Mouse (Mus musculus) brain, embryonic 18.5 days (tissue): ENCODE measurements around the gene Syt5.
A peak's percentile ranks its signal among the peaks of the same experiment; 100 is the strongest.

Experiments used
- DNase-seq: peaks from one replicate; pipeline ENCODE4 v3.0.0-alpha.2; 2012; ENCODE audit warnings: low read depth, low spot score

The Syt5 gene

GRCm38 (mm10) chr7:4501558-4502397 lies 45.6 kb downstream of the Syt5 start, which contains the start of gene Ppp1r12c:
Gene Ppp1r12c, minus strand, starts transcription at chr7:4501680.
- DNase-seq = peak; percentile 88

DNA sequence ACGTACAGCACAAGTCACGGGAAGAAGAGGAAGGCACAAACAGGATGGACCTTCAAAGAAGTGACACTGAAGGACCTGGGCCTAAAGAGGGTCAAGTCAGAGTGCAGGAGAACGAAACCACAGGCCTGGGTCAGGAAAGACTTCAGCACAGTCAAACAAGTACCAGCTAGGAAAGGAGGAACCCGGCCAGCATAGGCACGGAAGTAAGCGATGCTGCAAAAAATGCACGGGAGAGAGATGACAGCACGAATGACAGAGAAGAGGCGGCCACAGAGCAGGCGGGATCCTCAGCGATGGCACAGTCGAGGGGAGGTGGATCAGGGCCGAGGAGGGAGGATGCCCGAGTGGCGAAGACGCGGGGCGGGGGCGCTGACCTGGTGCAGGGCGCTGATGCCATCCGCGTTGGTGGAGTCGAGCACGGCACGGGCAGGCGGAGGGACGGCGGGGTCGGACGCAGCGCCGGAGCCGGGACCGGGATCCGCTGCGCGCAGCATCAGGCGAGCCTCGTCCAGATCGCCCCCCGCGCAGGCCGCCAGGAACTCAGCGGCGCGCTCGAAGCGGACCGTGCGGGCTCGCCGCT lies 46.4 kb downstream of the Syt5 start:
- DNase-seq = no peak

DNA sequence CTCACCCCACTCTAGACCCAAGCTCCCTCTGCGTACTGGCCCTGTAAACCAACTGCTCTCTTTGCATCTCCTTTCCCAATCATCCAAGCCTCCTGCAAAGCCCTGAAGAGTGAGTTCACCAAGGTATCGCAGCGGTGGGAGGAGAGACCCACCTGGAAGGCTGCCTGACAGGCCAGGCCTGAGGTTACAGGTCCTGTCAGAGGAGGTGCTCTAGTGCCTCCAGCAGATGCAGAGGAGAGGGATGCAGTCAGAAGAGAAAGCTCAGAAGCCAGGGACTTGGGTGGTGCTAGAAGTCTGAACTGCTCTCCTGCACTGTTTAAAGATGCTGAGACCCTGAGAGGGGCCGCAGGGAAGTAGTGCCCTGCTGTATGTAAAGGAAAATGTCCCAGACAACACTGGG lies 48.3 kb downstream of the Syt5 start:
- DNase-seq = no peak

DNA sequence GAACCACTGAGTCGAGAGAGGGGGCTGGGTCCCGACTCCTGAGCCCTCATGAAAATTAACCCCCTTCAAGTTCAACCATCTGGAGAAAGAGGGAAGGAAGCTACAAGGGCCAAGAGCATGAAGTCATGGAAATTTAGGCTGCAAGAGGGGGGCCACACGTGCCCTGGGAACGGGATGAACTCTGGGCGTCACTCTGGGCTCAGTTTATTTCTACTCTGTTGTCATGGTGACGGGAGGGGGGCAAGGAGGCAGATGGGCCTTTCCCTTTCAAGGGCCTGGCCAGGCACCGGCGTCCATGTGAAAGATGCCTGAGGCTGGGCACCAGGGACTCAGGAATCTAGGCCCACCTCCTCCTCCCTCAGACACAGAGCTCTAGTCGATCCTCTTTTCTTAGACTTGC lies 49.1 kb downstream of the Syt5 start:
- DNase-seq = no peak

GRCm38 (mm10) chr7:4497271-4497903 lies 50.0 kb downstream of the Syt5 start:
- DNase-seq = no peak

GRCm38 (mm10) chr7:4496468-4496867 lies 50.9 kb downstream of the Syt5 start:
- DNase-seq = no peak

DNA sequence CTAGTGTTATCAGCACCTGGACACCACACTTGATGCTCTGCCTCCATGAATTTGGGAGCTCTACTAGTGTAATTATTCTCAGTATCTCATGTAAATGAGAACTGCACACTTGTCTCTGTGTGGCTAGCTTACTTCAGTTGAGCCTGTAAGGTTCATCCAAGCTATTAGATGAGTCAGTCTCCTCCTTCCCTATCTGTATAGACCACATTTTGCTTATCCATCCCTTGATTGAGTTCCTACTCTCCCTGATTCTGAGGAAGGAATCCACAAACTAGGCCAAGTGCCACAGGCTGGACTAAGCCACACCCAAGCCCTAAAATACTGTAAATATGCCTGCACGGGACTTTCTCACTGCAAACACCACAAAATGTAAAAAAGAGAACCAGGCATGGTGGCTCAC lies 53.4 kb downstream of the Syt5 start:
- DNase-seq = no peak

- no peak for DNase-seq
These were observed 54.8 kb downstream of the Syt5 start for GRCm38 (mm10) chr7:4492284-4493224.

- DNase-seq = no peak
These were observed 56.0 kb downstream of the Syt5 start for GRCm38 (mm10) chr7:4491308-4491707.
